Mouse (Mus musculus): ENCODE results near the gene Usp51.
"Not testable (repeated sequence)": the region's sequence is repeated elsewhere in the genome, so short reads cannot be mapped to it uniquely, and the experiment has no call there.

The Usp51 gene

DNA sequence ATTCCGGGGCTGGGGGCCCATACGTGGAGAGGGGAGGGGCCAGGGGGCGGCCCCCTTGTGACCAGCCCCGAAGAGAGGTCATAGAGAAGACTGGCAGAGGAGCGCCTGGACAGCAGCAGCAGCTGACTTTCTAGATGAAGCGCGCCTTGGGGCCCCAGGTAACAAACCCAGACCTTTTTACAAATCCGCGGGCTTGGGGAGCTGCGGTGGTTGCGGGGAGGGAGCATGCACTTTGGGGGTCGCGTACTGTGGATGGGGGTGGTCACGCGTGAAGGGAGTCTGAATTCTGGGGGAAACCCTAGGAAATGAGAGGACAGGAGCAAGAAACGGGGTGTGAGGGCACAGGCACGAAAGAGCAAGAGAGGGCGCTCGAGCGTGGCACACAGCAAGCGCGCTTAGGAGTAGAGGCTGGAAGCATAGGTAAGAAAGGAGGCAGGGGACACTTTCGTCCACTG lies at the start of gene Usp51:
Gene Usp51 (plus strand): TSS at position 83 of the 455 bp plus-strand sequence.
- peak; percentile 85 for ATAC-seq (ENCODE audit: low TSS enrichment)

DNA sequence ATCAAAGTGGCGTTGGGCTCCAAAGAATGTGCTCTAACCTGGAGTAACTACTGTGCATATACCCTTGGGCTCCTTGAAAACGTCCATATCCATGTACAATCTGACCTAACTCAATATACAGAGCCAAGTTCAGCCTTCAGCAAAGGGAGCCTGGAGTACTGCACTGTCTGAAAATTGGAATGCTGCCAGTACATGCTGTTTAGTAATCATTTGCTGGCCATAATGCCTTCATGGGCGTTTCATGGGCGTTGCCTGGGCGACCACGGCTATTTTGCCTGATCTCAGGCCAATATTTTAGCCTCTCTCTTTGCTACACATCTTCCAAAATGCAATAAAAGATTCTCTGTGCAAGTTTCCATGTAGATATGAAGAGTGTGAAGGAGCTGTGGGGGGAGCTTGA lies 36.7 kb upstream of the Usp51 start:
- no peak for ATAC-seq (ENCODE audit: low TSS enrichment)

DNA sequence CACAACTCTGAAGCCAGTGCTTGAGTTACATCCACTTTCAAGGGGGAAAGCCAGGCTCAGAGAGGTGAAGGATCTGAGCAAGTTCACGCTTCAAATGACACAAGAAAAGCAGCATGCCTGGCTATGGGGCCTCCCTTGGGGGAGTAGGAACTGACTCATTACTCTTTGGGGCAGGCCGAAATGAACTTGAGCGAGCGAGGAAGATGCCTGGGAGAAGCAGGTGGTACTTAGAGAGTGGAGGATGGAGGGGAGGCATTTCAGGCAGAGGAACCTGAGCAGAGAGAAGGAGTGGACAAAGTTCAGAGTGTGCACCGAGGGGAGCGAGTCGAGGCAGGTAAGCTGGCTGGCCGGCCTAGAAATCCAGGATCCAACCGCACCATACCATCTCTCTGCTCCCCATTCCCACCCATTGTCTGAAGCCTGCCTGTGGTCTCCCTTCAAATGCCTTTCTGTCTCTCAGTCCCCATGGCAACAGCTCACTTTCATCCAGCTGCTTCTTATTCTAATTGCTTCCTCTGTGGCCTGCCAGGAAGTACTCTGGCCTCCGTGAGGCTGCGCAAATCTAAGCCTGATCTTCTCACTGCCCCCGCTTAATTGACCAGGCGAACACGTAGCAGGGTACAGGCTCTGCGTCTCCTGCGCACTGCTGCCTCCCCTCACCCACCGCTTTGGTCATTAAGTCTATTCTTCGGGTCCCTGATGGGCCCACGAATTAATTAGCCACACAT lies 32.6 kb upstream of the Usp51 start:
- peak; percentile 60 for ATAC-seq (ENCODE audit: low TSS enrichment)

- peak; percentile 99 for ATAC-seq (ENCODE audit: low TSS enrichment)
Measured at GRCm38 (mm10) chrX:152974204-152974661, 32.0 kb upstream of the Usp51 start.

DNA sequence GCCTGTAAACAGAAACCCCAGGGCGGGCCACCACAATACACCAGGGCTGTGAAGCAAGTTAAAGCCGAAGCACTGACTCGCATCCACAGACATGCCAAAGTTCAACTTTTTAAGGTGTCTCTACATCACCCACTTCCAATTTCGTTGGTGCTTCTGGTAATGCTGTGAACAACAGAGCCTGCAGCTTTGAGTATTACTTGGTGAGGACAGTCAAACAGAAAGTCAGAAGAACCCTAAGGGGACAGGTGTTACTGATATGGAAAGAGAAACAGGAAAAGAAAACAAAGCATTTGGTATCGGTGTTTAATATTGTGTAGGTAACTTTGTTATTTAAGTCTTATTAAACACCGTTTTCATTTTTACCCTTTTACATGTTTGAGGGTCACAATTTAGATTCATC lies 29.7 kb upstream of the Usp51 start:
- ATAC-seq (ENCODE audit: low TSS enrichment), result no peak

DNA sequence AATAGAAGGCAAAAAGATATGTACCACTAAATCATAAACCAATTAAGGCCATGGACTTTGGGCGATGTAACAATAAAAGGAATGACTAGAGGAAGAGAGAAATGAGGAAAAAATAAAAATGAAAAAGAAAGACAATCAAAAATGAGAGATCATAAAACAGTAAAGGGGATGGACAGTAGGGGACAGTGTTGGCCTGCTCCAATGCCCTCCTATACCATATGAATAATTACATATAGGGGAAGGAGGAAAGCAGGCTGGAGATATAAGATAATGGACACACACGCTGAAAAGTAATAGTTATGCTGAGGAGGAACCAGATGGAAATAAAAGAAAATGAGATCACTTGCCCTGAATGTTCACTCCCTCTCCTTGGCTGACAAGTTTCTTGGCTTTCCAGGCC lies 21.3 kb upstream of the Usp51 start:
- ATAC-seq (ENCODE audit: low TSS enrichment), result no peak

DNA sequence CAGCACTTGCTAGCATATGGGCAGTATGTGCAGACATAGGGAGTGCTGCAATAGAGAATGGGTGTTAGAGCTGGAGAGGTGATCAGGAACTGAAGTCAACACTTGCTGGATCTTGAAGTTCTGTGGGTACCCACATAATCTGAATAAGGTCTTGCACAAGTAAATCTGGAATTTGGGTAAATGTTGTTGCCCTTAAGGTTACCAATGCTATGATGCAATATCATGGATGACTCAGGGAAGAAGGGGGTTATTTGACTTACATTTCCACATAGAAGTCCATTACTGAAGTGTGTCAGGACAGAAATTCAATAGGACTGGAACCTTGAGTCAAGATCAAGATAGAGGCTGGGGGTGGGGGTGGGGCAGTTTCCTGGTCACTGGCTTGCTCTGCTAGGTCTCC lies 16.4 kb upstream of the Usp51 start:
- ATAC-seq (ENCODE audit: low TSS enrichment), result not testable (repeated sequence)

- ATAC-seq (ENCODE audit: low TSS enrichment), result not testable (repeated sequence)
Measured at GRCm38 (mm10) chrX:152996105-152996504, 10.2 kb upstream of the Usp51 start.

GRCm38 (mm10) chrX:153007021-153007684 lies 884 bp downstream of the Usp51 start:
- peak; percentile 77 for ATAC-seq (ENCODE audit: low TSS enrichment)

GRCm38 (mm10) chrX:153007685-153008047 lies 1.4 kb downstream of the Usp51 start:
- ATAC-seq (ENCODE audit: low TSS enrichment), result no peak

- not testable (repeated sequence) for ATAC-seq (ENCODE audit: low TSS enrichment)
Measured at GRCm38 (mm10) chrX:153025255-153025654, 19.0 kb downstream of the Usp51 start.

GRCm38 (mm10) chrX:153025709-153026108 lies 19.4 kb downstream of the Usp51 start:
- ATAC-seq (ENCODE audit: low TSS enrichment), result not testable (repeated sequence)

GRCm38 (mm10) chrX:153031547-153031946 lies 25.3 kb downstream of the Usp51 start:
- not testable (repeated sequence) for ATAC-seq (ENCODE audit: low TSS enrichment)

DNA sequence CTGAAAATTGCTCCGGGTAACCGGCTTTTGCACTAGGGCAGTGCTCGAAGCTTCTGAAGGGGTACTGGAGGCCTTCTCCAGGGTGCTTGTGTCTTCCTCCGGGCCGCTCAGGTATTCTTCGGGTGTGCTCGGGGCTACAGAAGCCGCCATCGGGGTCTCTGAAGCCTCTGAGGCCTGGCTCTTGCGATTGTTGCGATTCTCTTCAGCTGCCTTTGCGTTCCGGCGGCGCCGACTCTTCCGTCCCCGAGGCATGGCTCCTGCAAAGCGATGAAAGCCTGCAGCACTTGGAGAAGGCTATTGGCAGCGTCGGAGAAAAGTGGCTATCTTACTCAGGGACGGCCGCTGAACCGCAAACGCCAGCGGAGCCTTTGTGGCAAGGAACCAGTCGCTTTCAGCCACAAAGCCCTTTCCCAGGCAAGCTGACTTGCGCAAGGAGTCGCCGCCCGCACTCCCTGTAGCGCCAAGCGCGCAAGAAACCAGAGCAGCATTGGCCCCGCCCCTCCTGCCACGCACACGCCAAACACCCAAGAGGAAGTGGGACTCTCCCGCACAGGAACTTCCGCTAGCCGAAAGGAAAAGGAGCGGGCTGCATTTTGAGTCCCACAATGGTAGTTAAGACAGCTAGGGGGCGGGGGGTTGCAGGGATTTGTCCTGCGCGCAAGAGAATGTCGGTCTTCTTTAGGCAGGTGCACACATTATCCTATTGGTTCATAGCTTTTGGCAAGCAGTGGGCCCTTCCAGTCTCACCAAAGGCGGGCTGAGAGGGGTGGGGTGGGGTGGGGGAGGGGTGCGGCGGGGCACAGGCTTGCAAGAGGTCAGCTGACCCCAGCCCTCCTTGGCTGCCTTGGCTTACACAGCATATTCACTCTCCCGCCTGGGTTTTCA lies 31.1 kb downstream of the Usp51 start, which contains the start of gene Mageh1:
Gene Mageh1 (minus strand): TSS at position 489 of the 885 bp plus-strand sequence.
- ATAC-seq (ENCODE audit: low TSS enrichment), result peak; percentile 99

DNA sequence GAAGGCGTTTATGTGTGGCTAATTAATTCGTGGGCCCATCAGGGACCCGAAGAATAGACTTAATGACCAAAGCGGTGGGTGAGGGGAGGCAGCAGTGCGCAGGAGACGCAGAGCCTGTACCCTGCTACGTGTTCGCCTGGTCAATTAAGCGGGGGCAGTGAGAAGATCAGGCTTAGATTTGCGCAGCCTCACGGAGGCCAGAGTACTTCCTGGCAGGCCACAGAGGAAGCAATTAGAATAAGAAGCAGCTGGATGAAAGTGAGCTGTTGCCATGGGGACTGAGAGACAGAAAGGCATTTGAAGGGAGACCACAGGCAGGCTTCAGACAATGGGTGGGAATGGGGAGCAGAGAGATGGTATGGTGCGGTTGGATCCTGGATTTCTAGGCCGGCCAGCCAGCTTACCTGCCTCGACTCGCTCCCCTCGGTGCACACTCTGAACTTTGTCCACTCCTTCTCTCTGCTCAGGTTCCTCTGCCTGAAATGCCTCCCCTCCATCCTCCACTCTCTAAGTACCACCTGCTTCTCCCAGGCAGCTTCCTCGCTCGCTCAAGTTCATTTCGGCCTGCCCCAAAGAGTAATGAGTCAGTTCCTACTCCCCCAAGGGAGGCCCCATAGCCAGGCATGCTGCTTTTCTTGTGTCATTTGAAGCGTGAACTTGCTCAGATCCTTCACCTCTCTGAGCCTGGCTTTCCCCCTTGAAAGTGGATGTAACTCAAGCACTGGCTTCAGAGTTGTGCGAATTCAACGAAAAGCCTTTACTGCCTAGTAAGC lies 31.9 kb downstream of the Usp51 start:
- peak; percentile 48 for ATAC-seq (ENCODE audit: low TSS enrichment)
